In the genomic region with DNA sequence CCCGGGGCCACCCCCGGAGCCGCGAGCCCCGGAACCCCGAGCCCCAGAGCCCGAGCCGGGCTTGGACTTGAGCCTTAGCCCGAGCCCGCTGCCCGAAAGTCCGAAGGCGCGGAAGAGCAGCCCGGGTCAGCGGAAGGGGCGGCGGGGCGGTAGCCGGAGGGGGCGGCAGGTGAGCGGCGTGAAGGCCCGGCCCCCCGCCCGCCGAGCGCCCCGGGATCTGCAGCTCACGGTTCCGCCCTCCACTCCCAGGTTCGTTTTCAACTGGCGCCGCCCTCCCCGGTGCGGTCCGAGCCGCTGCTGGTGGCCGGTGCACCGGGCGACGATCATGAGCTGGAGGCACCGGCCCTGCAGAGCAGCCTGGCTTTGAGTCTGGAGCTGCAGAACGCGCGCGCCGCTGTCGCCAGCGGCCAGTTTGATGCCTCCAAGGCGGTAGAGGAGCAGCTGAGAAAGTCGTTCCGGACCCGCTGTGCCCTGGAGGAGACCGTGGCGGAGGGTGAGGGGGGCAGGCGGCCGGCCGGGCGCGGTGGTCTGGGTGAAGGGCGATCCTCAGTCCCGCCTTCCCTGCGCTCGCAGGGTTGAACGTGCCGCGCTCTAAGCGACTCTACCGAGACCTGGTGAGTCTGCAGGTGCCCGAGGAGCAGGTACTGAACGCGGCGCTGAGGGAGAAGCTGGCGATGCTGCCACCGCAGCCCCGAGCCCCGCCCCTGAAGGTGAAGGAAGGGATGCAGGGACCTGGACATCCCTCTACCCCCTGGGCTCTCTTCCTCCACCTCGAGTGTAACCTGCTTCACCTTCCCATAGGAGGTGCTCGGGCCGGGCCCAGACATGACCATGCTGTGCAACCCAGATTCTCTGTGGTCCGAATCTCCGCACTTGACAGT, we compare ENCODE assay signal across 8 mouse cellular contexts. TPM values are rescaled to one million over a fixed set of nuclear protein-coding genes. Genes with fewer than 3 reads are reported as not detected.
A peak's percentile ranks its signal among the peaks of the same experiment; 100 is the strongest.
DNase-seq lines count a peak whose midpoint lies in the region; ATAC-seq and TF ChIP-seq lines count a peak whose summit lies in the region.

No protein-coding gene starts in this region.

- no peaks in the 10 kb centered on the region for H3K27me3 ChIP-seq in heart, embryonic 12.5 days (replicated peaks)
- H3K27me3 ChIP-seq in embryonic facial prominence, embryonic 15.5 days, result no peaks in the 10 kb centered on the region
- H3K27me3 ChIP-seq in intestine, embryonic 14.5 days (replicated peaks; ENCODE audit: control insufficient read depth, insufficient read depth, low read length), result no peaks in the 10 kb centered on the region
- no peaks in the 10 kb centered on the region for H3K27me3 ChIP-seq in lung, embryonic 14.5 days (ENCODE audit: insufficient read depth, low read length)

- peaks cover 50% of the 10 kb centered on the region for H3K4me1 ChIP-seq in heart, embryonic 12.5 days (replicated peaks)
- peaks cover 38% of the 10 kb centered on the region for H3K4me1 ChIP-seq in embryonic facial prominence, embryonic 15.5 days
- H3K4me1 ChIP-seq in intestine, embryonic 14.5 days (replicated peaks; ENCODE audit: control insufficient read depth, insufficient read depth, low read length), result peaks cover 33% of the 10 kb centered on the region
- peaks cover 13% of the 10 kb centered on the region for H3K4me1 ChIP-seq in lung, embryonic 14.5 days (ENCODE audit: insufficient read depth)

- TF ChIP-seq CTCF in lung, embryonic 14.5 days (IDR thresholded peaks at IDR 0.05; ENCODE audit: low read depth), result no peak

- peak; percentile 52 for ATAC-seq in heart, embryonic 12.5 days (ENCODE audit: insufficient number of reproducible peaks, low FRiP score)
- peak; percentile 11; the same call in 1 of the 2 replicates for ATAC-seq in embryonic facial prominence, embryonic 15.5 days (ENCODE audit: insufficient number of reproducible peaks, low FRiP score, low TSS enrichment, low read depth)
- ATAC-seq in intestine, embryonic 14.5 days (replicated peaks; ENCODE audit: low FRiP score, low TSS enrichment, low read depth), result peak; percentile 12; the same call in 1 of the 2 replicates
- ATAC-seq in lung, embryonic 14.5 days (ENCODE audit: insufficient read depth), result peak; percentile 13

- WGBS in heart, embryonic 12.5 days, result under 1% methylated on average over 83 of the region's 83 CpGs
- WGBS in embryonic facial prominence, embryonic 15.5 days, result under 1% methylated on average over 76 of the region's 83 CpGs
- under 1% methylated on average over 83 of the region's 83 CpGs for WGBS in intestine, embryonic 14.5 days
- under 1% methylated on average over 82 of the region's 83 CpGs for WGBS in lung, embryonic 14.5 days

- no peaks in the 10 kb centered on the region for H3K9me3 ChIP-seq in heart, embryonic 12.5 days (replicated peaks)
- H3K9me3 ChIP-seq in embryonic facial prominence, embryonic 15.5 days (replicated peaks), result no peaks in the 10 kb centered on the region
- no peaks in the 10 kb centered on the region for H3K9me3 ChIP-seq in intestine, embryonic 14.5 days (ENCODE audit: control insufficient read depth, low read length)
- no peaks in the 10 kb centered on the region for H3K9me3 ChIP-seq in lung, embryonic 14.5 days (ENCODE audit: low read depth, low read length)

- peak overlapping the region; percentile 76 for H3K27ac ChIP-seq in heart, embryonic 12.5 days (ENCODE audit: poor library complexity, severe bottlenecking)
- peak overlapping the region; percentile 87 for H3K27ac ChIP-seq in embryonic facial prominence, embryonic 15.5 days (replicated peaks)
- H3K27ac ChIP-seq in intestine, embryonic 14.5 days (ENCODE audit: low read depth), result peak overlapping the region; percentile 81
- H3K27ac ChIP-seq in lung, embryonic 14.5 days (ENCODE audit: low read depth), result peak overlapping the region; percentile 91

- no peak for DNase-seq in heart, adult 8-10 months (ENCODE audit: low spot score)
- peak; percentile 81 for DNase-seq in R1 (ENCODE audit: low read depth, low spot score)
- DNase-seq in intestine, embryonic 14.5 days (ENCODE audit: low spot score), result peak; percentile 80
- DNase-seq in lung, embryonic 14.5 days, result peak; percentile 52
- DNase-seq in retina, embryonic 14.5 days (ENCODE audit: low spot score), result peak; percentile 43
- no peak for DNase-seq in frontal cortex, postnatal 25 days (ENCODE audit: low spot score in 2 of 2)

- peaks cover 43% of the 10 kb centered on the region for H3K36me3 ChIP-seq in heart, embryonic 12.5 days
- peaks cover 37% of the 10 kb centered on the region for H3K36me3 ChIP-seq in embryonic facial prominence, embryonic 15.5 days
- peaks cover 39% of the 10 kb centered on the region for H3K36me3 ChIP-seq in intestine, embryonic 14.5 days (ENCODE audit: control insufficient read depth, insufficient read depth, low read length)
- peaks cover 44% of the 10 kb centered on the region for H3K36me3 ChIP-seq in lung, embryonic 14.5 days (ENCODE audit: insufficient read depth)

- H3K9ac ChIP-seq in heart, embryonic 12.5 days, result peak overlapping the region; percentile 87
- peak overlapping the region; percentile 88 for H3K9ac ChIP-seq in embryonic facial prominence, embryonic 15.5 days
- peak overlapping the region; percentile 82 for H3K9ac ChIP-seq in intestine, embryonic 14.5 days (ENCODE audit: low read length)
- H3K9ac ChIP-seq in lung, embryonic 14.5 days, result peak overlapping the region; percentile 88

- peak overlapping the region; percentile 96 for H3K4me2 ChIP-seq in heart, embryonic 12.5 days
- peak overlapping the region; percentile 91 for H3K4me2 ChIP-seq in embryonic facial prominence, embryonic 15.5 days (replicated peaks)
- peak overlapping the region; percentile 93 for H3K4me2 ChIP-seq in intestine, embryonic 14.5 days (ENCODE audit: low read length)
- H3K4me2 ChIP-seq in lung, embryonic 14.5 days, result peak overlapping the region; percentile 96

- peak overlapping the region; percentile 62 for H3K4me3 ChIP-seq in heart, embryonic 12.5 days
- H3K4me3 ChIP-seq in embryonic facial prominence, embryonic 15.5 days (replicated peaks), result peak overlapping the region; percentile 97
- H3K4me3 ChIP-seq in intestine, embryonic 14.5 days (ENCODE audit: low read depth, low read length), result peak overlapping the region; percentile 84
- H3K4me3 ChIP-seq in lung, embryonic 14.5 days (ENCODE audit: low read depth, low read length), result peak overlapping the region; percentile 98

RNA-seq across cellular contexts. Expression of a gene that starts 0.6 kb away (rescaled TPM):
- 28.0 and 31.8 TPM in 2 replicates for polyA plus RNA-seq in heart, embryonic 12.5 days (2016; fragmentation: Nextera tagmentation; extraction: Ambion mirVana)
- 10 to 100 TPM in 1 of 4 experiments, 1 to 10 TPM in 3; 7.9 to 12.7 (median 8.6) TPM for total RNA-seq in heart, adult 8-10 months (2022)
- polyA plus RNA-seq in embryonic facial prominence, embryonic 15.5 days (2015; fragmentation: Nextera tagmentation; extraction: Ambion mirVana), result 34.5 and 39.9 TPM in 2 replicates
- 25.5 and 35.4 TPM in 2 replicates for polyA plus RNA-seq in intestine, embryonic 14.5 days (2014; fragmentation: Nextera tagmentation; extraction: Ambion mirVana)
- 33.7 and 40.9 TPM in 2 replicates for polyA plus RNA-seq in lung, embryonic 14.5 days (2014; fragmentation: Nextera tagmentation; extraction: Ambion mirVana)

RNA-seq across cellular contexts. Expression of a gene that starts 8.2 kb away (rescaled TPM):
- polyA plus RNA-seq in heart, embryonic 12.5 days (2016; fragmentation: Nextera tagmentation; extraction: Ambion mirVana), result 8.8 and 11.0 TPM in 2 replicates
- 10 to 100 TPM; 28.9 to 34.2 (median 31.4) TPM for total RNA-seq in heart, adult 8-10 months (2022)
- polyA plus RNA-seq in embryonic facial prominence, embryonic 15.5 days (2015; fragmentation: Nextera tagmentation; extraction: Ambion mirVana), result 12.4 and 13.7 TPM in 2 replicates
- polyA plus RNA-seq in intestine, embryonic 14.5 days (2014; fragmentation: Nextera tagmentation; extraction: Ambion mirVana), result 12.1 and 15.4 TPM in 2 replicates
- polyA plus RNA-seq in lung, embryonic 14.5 days (2014; fragmentation: Nextera tagmentation; extraction: Ambion mirVana), result 13.1 and 14.5 TPM in 2 replicates

RNA-seq across cellular contexts. Expression of a gene that starts 8.3 kb away (rescaled TPM):
- 10.9 and 11.4 TPM in 2 replicates for polyA plus RNA-seq in heart, embryonic 12.5 days (2016; fragmentation: Nextera tagmentation; extraction: Ambion mirVana)
- under 1 TPM; 0.31 to 0.57 (median 0.54) TPM for total RNA-seq in heart, adult 8-10 months (2022)
- polyA plus RNA-seq in embryonic facial prominence, embryonic 15.5 days (2015; fragmentation: Nextera tagmentation; extraction: Ambion mirVana), result 22.4 and 26.1 TPM in 2 replicates
- 14.4 and 17.9 TPM in 2 replicates for polyA plus RNA-seq in intestine, embryonic 14.5 days (2014; fragmentation: Nextera tagmentation; extraction: Ambion mirVana)
- polyA plus RNA-seq in lung, embryonic 14.5 days (2014; fragmentation: Nextera tagmentation; extraction: Ambion mirVana), result 25.9 and 26.1 TPM in 2 replicates

RNA-seq across cellular contexts. Expression of a gene that starts 33.8 kb away (rescaled TPM):
- polyA plus RNA-seq in heart, embryonic 12.5 days (2016; fragmentation: Nextera tagmentation; extraction: Ambion mirVana), result 144 and 154 TPM in 2 replicates
- 100 to 1,000 TPM; 237 to 281 (median 242) TPM for total RNA-seq in heart, adult 8-10 months (2022)
- polyA plus RNA-seq in embryonic facial prominence, embryonic 15.5 days (2015; fragmentation: Nextera tagmentation; extraction: Ambion mirVana), result 167 and 175 TPM in 2 replicates
- 121 and 125 TPM in 2 replicates for polyA plus RNA-seq in intestine, embryonic 14.5 days (2014; fragmentation: Nextera tagmentation; extraction: Ambion mirVana)
- 127 TPM in 2 replicates for polyA plus RNA-seq in lung, embryonic 14.5 days (2014; fragmentation: Nextera tagmentation; extraction: Ambion mirVana)

RNA-seq across cellular contexts. Expression of a gene that starts 37.9 kb away (rescaled TPM):
- 1.2 and 1.7 TPM in 2 replicates for polyA plus RNA-seq in heart, embryonic 12.5 days (2016; fragmentation: Nextera tagmentation; extraction: Ambion mirVana)
- under 1 TPM; 0.35 to 0.89 (median 0.81) TPM for total RNA-seq in heart, adult 8-10 months (2022)
- 4.6 and 4.7 TPM in 2 replicates for polyA plus RNA-seq in embryonic facial prominence, embryonic 15.5 days (2015; fragmentation: Nextera tagmentation; extraction: Ambion mirVana)
- 1.5 and 1.9 TPM in 2 replicates for polyA plus RNA-seq in intestine, embryonic 14.5 days (2014; fragmentation: Nextera tagmentation; extraction: Ambion mirVana)
- polyA plus RNA-seq in lung, embryonic 14.5 days (2014; fragmentation: Nextera tagmentation; extraction: Ambion mirVana), result 0.91 and 0.93 TPM in 2 replicates

Comparison
In these comparisons a context has a peak if more than half of its experiments do, and no peak if none do; other contexts are left out.
1. DNase-seq: peak in R1 (single experiment), intestine, embryonic 14.5 days (single experiment), lung, embryonic 14.5 days (single experiment) and retina, embryonic 14.5 days (single experiment); none in heart, adult 8-10 months (single experiment) and frontal cortex, postnatal 25 days (0 of 2).
2. Peak in every context shown above with its lines, with median percentiles within 50 percentile points of each other: ATAC-seq, H3K27ac ChIP-seq, H3K4me2 ChIP-seq, H3K4me3 ChIP-seq and H3K9ac ChIP-seq.